8 mouse cellular contexts compared by ENCODE assay signal in the genomic region with DNA sequence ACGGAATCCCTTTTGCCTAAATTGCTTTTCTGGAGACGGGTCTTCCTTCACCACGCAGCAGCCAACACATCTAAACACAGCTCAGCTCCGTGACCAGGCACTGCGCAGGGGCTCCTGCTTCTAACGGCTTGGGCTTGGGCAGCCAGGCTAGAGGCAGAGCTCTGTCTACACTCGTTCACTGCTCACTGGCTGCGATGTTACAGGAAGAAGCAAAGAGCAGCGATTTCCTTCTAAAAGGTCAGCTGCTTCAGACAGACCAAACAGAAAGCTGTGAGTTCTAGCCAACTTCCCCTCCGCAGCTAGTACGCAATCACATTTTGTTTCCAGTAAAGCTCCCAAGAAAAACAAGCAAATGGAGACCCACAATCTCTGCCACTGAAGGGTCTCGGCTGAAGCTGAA. TPM values are rescaled to one million over a fixed set of nuclear protein-coding genes. Genes with fewer than 3 reads are reported as not detected.
DNase-seq lines count a peak whose midpoint lies in the region; ATAC-seq and TF ChIP-seq lines count a peak whose summit lies in the region.

No protein-coding gene starts in this region.

- H3K4me2 ChIP-seq in liver, embryonic 16.5 days (ENCODE audit: low read depth, low read length), result peak overlapping the region; percentile 4; the same call in 1 of the 2 replicates
- no peak overlapping the region for H3K4me2 ChIP-seq in forebrain, postnatal 0 days (ENCODE audit: low read depth)

- peaks cover 5% of the 10 kb centered on the region; the same call in 1 of the 2 replicates for H3K4me1 ChIP-seq in cortical plate, adult 2 months (ENCODE audit: control insufficient read depth, insufficient read depth, low read length)
- H3K4me1 ChIP-seq in liver, embryonic 16.5 days (ENCODE audit: control insufficient read depth, low read depth, low read length), result peaks cover 54% of the 10 kb centered on the region
- peaks cover 36% of the 10 kb centered on the region; the same call in 1 of the 2 replicates for H3K4me1 ChIP-seq in spleen, adult 2 months (ENCODE audit: control insufficient read depth, insufficient read depth, insufficient read length)
- peaks cover 6% of the 10 kb centered on the region; the same call in 1 of the 2 replicates for H3K4me1 ChIP-seq in forebrain, postnatal 0 days (ENCODE audit: insufficient read depth)

- H3K9me3 ChIP-seq in liver, embryonic 16.5 days (replicated peaks; ENCODE audit: control insufficient read depth, low read length), result no peaks in the 10 kb centered on the region
- no peaks in the 10 kb centered on the region for H3K9me3 ChIP-seq in forebrain, postnatal 0 days (ENCODE audit: low read length)

- no peak overlapping the region for H3K27ac ChIP-seq in cortical plate, adult 2 months (ENCODE audit: insufficient read depth, low read length)
- H3K27ac ChIP-seq in liver, embryonic 16.5 days (ENCODE audit: low read length), result peak overlapping the region; percentile 69
- H3K27ac ChIP-seq in spleen, adult 2 months (ENCODE audit: insufficient read depth, low read length), result peak overlapping the region; percentile 85
- no peak overlapping the region for H3K27ac ChIP-seq in forebrain, postnatal 0 days (ENCODE audit: low read depth, low read length)

- no peak overlapping the region for H3K9ac ChIP-seq in liver, embryonic 16.5 days (ENCODE audit: low read depth, low read length)
- no peak overlapping the region for H3K9ac ChIP-seq in forebrain, postnatal 0 days

- no peak for TF ChIP-seq CTCF in cortical plate, adult 2 months (IDR thresholded peaks at IDR 0.05; ENCODE audit: extremely low read depth, insufficient read depth, low read length)
- TF ChIP-seq CTCF in spleen, adult 2 months (IDR thresholded peaks at IDR 0.05; ENCODE audit: extremely low read depth, insufficient read depth, insufficient read length, insufficient replicate concordance), result no peak
- no peak for TF ChIP-seq CTCF in forebrain, postnatal 0 days (IDR thresholded peaks at IDR 0.05; ENCODE audit: low read depth)

- WGBS in liver, embryonic 16.5 days (ENCODE audit: insufficient replicate concordance), result 21% methylated on average over 12 of the region's 12 CpGs
- 3% methylated on average over 12 of the region's 12 CpGs for WGBS in spleen, adult 2 months
- 76% methylated on average over 12 of the region's 12 CpGs for WGBS in forebrain, postnatal 0 days

- peak; percentile 72 to 80 for DNase-seq in spleen, adult 2 months (ENCODE audit: low read depth in 1 of 2, low spot score in 2 of 2)
- no peak for DNase-seq in retina, postnatal 1 day
- no peak for DNase-seq in forebrain, postnatal 0 days
- DNase-seq in layer of hippocampus, adult 11-12 months (ENCODE audit: low spot score), result no peak

- peak overlapping the region; percentile 21; the same call in 1 of the 2 replicates for H3K4me3 ChIP-seq in cortical plate, adult 2 months (ENCODE audit: insufficient read depth, low read length)
- H3K4me3 ChIP-seq in liver, embryonic 16.5 days (ENCODE audit: low read depth, low read length), result peak overlapping the region; percentile 27; the same call in 1 of the 2 replicates
- H3K4me3 ChIP-seq in spleen, adult 2 months (ENCODE audit: extremely low read depth, insufficient read depth, insufficient read length), result peak overlapping the region; percentile 60
- no peak overlapping the region for H3K4me3 ChIP-seq in forebrain, postnatal 0 days (ENCODE audit: low read depth, low read length)

- ATAC-seq in activated CD4-positive, CD25-positive, alpha-beta regulatory T cell, adult 4 months, result peak; percentile 67
- ATAC-seq in inflammation-experienced regulatory T-cells, adult 6 months, result peak; percentile 73
- ATAC-seq in liver, embryonic 16.5 days (ENCODE audit: low read depth), result no peak; the same call in 1 of the 2 replicates
- ATAC-seq in forebrain, postnatal 0 days, result no peak

- no peaks in the 10 kb centered on the region for H3K36me3 ChIP-seq in liver, embryonic 16.5 days (ENCODE audit: control insufficient read depth, insufficient read depth)
- H3K36me3 ChIP-seq in spleen, adult 2 months (ENCODE audit: control insufficient read depth, insufficient read depth, low read length), result no peaks in the 10 kb centered on the region
- H3K36me3 ChIP-seq in forebrain, postnatal 0 days (ENCODE audit: insufficient read depth), result no peaks in the 10 kb centered on the region

- 0 out of 2 replicates have a peak, but pooled peaks have one; percentile 17 for TF ChIP-seq POLR2A in cortical plate, adult 2 months (IDR thresholded peaks at IDR 0.05; ENCODE audit: extremely low read depth, insufficient read depth, low read length)
- TF ChIP-seq POLR2A in spleen, adult 2 months (IDR thresholded peaks at IDR 0.05; ENCODE audit: low read depth, low read length), result peak; percentile 90

- no peaks in the 10 kb centered on the region for H3K27me3 ChIP-seq in liver, embryonic 16.5 days (ENCODE audit: control insufficient read depth, insufficient read depth, low read depth, low read length)
- H3K27me3 ChIP-seq in spleen, adult 2 months (ENCODE audit: control insufficient read depth, insufficient read depth, low read length), result no peaks in the 10 kb centered on the region
- H3K27me3 ChIP-seq in forebrain, postnatal 0 days (ENCODE audit: insufficient read depth, low read length), result no peaks in the 10 kb centered on the region; the same call in 1 of the 2 replicates

RNA-seq across cellular contexts. Expression of gene Stat5b, which starts 28.2 kb away (rescaled TPM):
- polyA plus RNA-seq in activated CD4-positive, CD25-positive, alpha-beta regulatory T cell, adult 4 months (2017; shearing (Covaris generic)), result 10 to 100 TPM; 27.8 to 37.2 TPM
- 17.3 and 19.7 TPM in 2 replicates for polyA plus RNA-seq in cortical plate, adult 2 months (2012; rRNA removed)
- 10 to 100 TPM; 25.2 to 40.4 (median 33.7) TPM for polyA plus RNA-seq in inflammation-experienced regulatory T-cells, adult 6 months (2017; shearing (Covaris generic))
- 21.8 and 22.6 TPM in 2 replicates for polyA plus RNA-seq in liver, embryonic 16.5 days (2015; fragmentation: Nextera tagmentation; extraction: Ambion mirVana)
- 33.2 and 45.2 TPM in 2 replicates for polyA plus RNA-seq in spleen, adult 2 months (2012; rRNA removed)
- total RNA-seq in forebrain, postnatal 0 days (2014; rRNA removed), result 17.8 and 22.6 TPM in 2 replicates
- polyA plus RNA-seq in forebrain, postnatal 0 days (2015; fragmentation: Nextera tagmentation; extraction: Ambion mirVana), result 4.9 and 8.8 TPM in 2 replicates

RNA-seq across cellular contexts. Expression of gene Stat5a, which starts 36.8 kb away (rescaled TPM):
- 10 to 100 TPM; 23.8 to 37.0 TPM for polyA plus RNA-seq in activated CD4-positive, CD25-positive, alpha-beta regulatory T cell, adult 4 months (2017; shearing (Covaris generic))
- polyA plus RNA-seq in cortical plate, adult 2 months (2012; rRNA removed), result 1.5 and 2.0 TPM in 2 replicates
- 10 to 100 TPM; 31.2 to 34.1 (median 31.3) TPM for polyA plus RNA-seq in inflammation-experienced regulatory T-cells, adult 6 months (2017; shearing (Covaris generic))
- 8.1 and 8.3 TPM in 2 replicates for polyA plus RNA-seq in liver, embryonic 16.5 days (2015; fragmentation: Nextera tagmentation; extraction: Ambion mirVana)
- 24.7 and 35.7 TPM in 2 replicates for polyA plus RNA-seq in spleen, adult 2 months (2012; rRNA removed)
- total RNA-seq in forebrain, postnatal 0 days (2014; rRNA removed), result 2.0 and 2.6 TPM in 2 replicates
- 1.1 and 1.6 TPM in 2 replicates for polyA plus RNA-seq in forebrain, postnatal 0 days (2015; fragmentation: Nextera tagmentation; extraction: Ambion mirVana)

RNA-seq across cellular contexts. Expression of gene Ghdc, which starts 51.6 kb away (rescaled TPM):
- polyA plus RNA-seq in activated CD4-positive, CD25-positive, alpha-beta regulatory T cell, adult 4 months (2017; shearing (Covaris generic)), result 1 to 10 TPM; 3.2 to 5.3 TPM
- 7.5 and 8.6 TPM in 2 replicates for polyA plus RNA-seq in cortical plate, adult 2 months (2012; rRNA removed)
- 1 to 10 TPM; 1.7 to 2.6 (median 2.1) TPM for polyA plus RNA-seq in inflammation-experienced regulatory T-cells, adult 6 months (2017; shearing (Covaris generic))
- 1.6 and 2.1 TPM in 2 replicates for polyA plus RNA-seq in liver, embryonic 16.5 days (2015; fragmentation: Nextera tagmentation; extraction: Ambion mirVana)
- polyA plus RNA-seq in spleen, adult 2 months (2012; rRNA removed), result 7.8 and 9.6 TPM in 2 replicates
- total RNA-seq in forebrain, postnatal 0 days (2014; rRNA removed), result 6.1 and 7.3 TPM in 2 replicates
- 1.8 and 4.4 TPM in 2 replicates for polyA plus RNA-seq in forebrain, postnatal 0 days (2015; fragmentation: Nextera tagmentation; extraction: Ambion mirVana)

RNA-seq across cellular contexts. Expression of gene Hcrt, which starts 59.6 kb away (rescaled TPM):
- not detected for polyA plus RNA-seq in activated CD4-positive, CD25-positive, alpha-beta regulatory T cell, adult 4 months (2017; shearing (Covaris generic))
- 0.29 and 0.78 TPM in 2 replicates for polyA plus RNA-seq in cortical plate, adult 2 months (2012; rRNA removed)
- polyA plus RNA-seq in inflammation-experienced regulatory T-cells, adult 6 months (2017; shearing (Covaris generic)), result not detected
- not detected in 2 replicates for polyA plus RNA-seq in liver, embryonic 16.5 days (2015; fragmentation: Nextera tagmentation; extraction: Ambion mirVana)
- polyA plus RNA-seq in spleen, adult 2 months (2012; rRNA removed), result 0.22 TPM in 1 of 2 replicates, not detected in the other
- total RNA-seq in forebrain, postnatal 0 days (2014; rRNA removed), result 1.8 and 7.1 TPM in 2 replicates
- 2.6 and 8.0 TPM in 2 replicates for polyA plus RNA-seq in forebrain, postnatal 0 days (2015; fragmentation: Nextera tagmentation; extraction: Ambion mirVana)

Comparison
In these comparisons a context has a peak if more than half of its experiments do, and no peak if none do; other contexts are left out.
1. ATAC-seq: peak in activated CD4-positive, CD25-positive, alpha-beta regulatory T cell, adult 4 months (single experiment) and inflammation-experienced regulatory T-cells, adult 6 months (single experiment); none in liver, embryonic 16.5 days (single experiment) and forebrain, postnatal 0 days (single experiment).
2. H3K27ac ChIP-seq: peak in liver, embryonic 16.5 days (single experiment) and spleen, adult 2 months (single experiment); none in cortical plate, adult 2 months (single experiment) and forebrain, postnatal 0 days (single experiment).
3. DNase-seq: peak in spleen, adult 2 months (2 of 2); none in retina, postnatal 1 day (single experiment), forebrain, postnatal 0 days (single experiment) and layer of hippocampus, adult 11-12 months (single experiment).